Mouse (Mus musculus) gastrocnemius, postnatal 36 days (tissue): ENCODE measurements around the gene Cdca5. TPM values are rescaled to one million over a fixed set of nuclear protein-coding genes. Genes with fewer than 3 reads are reported as not detected.
A peak's percentile ranks its signal among the peaks of the same experiment; 100 is the strongest.
"Not testable (repeated sequence)": the region's sequence is repeated elsewhere in the genome, so short reads cannot be mapped to it uniquely, and the experiment has no call there.

ENCODE experiments used
- DNase-seq, 2 experiments: peaks; one replicate each; pipeline ENCODE4 v3.0.0; 2022
- intact Hi-C: fragments of 180-260 bp; cut with DNase I; formaldehyde crosslinking; loops from one replicate; pipeline ENCODE4 v1.15.1; 2025
- total RNA-seq, 2 experiments: library from RNA; stranded (reverse); gene quantifications; 2 replicates each; pipeline ENCODE4 v1.2.3; 2021

The Cdca5 gene
- total RNA-seq, 2 experiments from 2014 or later: 0.28 TPM; not detected in 1

DNA sequence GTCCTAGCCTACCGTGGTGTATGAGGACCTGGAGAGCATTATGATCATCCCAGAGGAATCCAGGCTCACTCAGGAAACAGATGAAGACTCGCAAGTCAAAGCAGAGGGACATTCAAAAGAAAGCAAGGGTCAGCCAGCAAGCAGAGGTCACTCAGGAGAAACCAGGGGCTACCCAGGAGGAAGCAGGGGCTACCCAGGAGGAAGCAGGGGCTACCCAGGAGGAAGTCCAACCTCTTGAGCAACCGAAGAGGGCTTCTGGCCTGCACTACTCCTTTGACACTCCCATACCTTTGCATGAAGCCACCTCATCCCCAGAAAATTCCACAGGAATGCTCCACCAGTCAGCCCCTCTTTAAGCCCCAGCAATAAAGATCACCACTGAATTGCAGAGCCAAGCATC lies 13.1 kb downstream of the Cdca5 start:
- DNase-seq: no peak
- intact Hi-C loops: no loop called here

DNA sequence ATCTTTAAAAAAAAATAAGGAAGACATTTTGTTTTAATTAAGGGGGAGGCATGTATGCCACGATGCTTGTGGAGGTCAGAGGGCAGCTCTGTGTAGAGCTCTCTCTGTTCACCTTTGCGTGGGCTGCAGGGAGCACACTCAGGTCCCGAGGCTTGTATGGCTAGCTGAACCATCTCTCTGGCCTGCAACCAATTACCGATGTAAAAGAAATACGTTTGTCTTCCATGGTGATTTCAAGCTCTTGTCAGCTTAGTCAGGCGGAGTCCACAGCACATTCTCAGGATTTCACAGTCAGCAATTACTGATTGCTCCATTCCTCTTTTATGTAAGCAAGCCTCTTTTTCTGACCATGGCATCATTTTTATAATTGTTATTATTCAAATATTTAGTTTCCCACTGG lies 16.4 kb downstream of the Cdca5 start:
- DNase-seq: no peak
- intact Hi-C loops: no loop called here

DNA sequence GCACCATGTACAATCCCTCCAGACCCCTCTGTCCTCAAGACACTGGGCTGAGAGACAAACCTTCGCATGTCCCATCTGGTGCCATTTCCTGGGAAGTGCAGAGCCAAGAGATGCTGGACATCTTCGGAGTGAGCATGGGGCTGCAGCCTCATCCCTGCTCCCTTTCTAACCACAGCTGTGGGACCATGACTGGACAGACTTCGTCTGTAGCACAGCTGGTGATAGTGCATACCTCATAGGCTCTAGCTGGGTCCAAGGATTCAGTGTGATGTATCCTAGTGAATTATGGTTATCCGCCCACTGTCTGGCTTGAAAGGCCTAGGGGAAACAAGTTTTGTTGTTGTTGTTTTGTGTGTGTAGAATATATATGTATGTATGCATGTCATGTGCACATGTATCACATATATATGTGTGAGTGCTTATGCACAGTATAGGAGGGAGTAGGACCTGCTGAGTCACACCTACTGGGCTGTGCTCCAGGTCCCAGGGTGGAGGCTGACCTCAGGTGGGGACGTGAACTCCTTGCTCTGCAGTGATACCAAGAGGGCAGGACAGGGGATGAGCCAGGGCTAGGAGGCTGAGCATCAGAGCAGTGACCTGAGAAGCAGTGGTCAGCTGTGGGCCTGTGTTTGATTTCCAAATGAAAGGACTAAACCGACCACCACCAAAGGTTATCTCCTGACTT lies 17.5 kb downstream of the Cdca5 start:
- intact Hi-C loops: no loop called here

DNA sequence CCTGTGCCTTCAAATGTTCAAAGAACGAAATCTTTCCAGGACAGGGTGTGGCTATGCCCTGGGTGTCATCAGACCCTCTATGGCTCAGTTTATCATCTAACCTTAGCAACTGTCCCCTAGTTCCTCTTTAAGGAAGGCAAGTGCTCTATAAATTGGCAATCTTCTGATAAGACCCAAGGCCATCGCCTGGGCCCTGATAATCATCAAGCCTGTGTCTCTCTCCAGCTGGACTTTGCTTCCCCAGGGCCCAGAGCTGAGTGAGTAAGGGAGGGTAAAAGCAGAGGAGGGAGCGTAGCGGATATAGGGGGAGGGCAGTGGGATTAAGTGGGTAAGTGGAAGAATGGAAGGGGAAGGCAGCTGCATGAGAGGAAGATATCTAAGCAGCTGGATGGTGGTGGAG lies 19.7 kb downstream of the Cdca5 start:
- no peak for DNase-seq
- intact Hi-C loops: no loop called here

More for the DNA sequence above, 17.5 kb downstream of the Cdca5 start:
- DNase-seq: no peak

DNA sequence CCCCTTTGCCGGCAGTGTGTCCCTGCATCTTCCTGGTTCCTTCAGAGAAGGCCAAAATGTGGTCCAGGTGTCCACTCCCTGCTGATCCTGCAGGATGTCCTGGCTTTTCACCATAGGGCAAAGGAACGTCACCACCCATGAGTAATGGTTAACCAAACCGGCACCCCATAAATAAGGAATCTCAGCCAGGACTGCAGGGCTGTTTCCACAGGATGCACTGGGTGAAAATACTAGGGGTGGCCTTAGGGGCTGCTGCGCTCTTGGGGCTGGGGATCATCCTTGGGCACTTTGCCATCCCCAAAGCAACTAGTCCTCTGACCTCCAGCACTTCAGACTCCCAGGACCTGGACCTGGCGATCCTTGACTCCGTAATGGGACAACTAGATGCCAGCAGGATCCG lies 20.8 kb downstream of the Cdca5 start, which contains the start of gene Naaladl1:
TSS of gene Naaladl1 (plus strand) at position 197 of the 400 bp plus-strand sequence.
- intact Hi-C loops: no loop called here
- no peak for DNase-seq

DNA sequence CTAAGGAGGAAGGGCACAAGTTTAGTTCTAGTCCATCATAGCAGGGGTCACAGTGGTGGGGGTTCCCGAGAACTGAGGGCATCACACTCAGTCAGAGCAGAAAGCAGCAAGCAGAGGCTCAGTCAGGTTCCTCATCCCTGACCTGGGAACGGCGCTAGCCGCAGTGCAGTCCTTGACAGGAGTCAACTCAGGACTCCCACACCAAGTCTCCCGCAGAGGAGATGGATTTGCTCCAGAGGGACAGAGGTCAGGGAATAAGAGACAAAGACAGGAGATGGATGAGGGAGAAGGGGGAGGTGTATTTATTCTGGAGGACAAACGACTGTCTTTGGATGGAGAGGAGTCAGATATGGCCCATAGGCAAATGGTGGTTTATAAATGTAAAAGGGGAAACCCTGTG lies 28.3 kb downstream of the Cdca5 start:
- intact Hi-C loops: no loop called here
- DNase-seq: no peak

DNA sequence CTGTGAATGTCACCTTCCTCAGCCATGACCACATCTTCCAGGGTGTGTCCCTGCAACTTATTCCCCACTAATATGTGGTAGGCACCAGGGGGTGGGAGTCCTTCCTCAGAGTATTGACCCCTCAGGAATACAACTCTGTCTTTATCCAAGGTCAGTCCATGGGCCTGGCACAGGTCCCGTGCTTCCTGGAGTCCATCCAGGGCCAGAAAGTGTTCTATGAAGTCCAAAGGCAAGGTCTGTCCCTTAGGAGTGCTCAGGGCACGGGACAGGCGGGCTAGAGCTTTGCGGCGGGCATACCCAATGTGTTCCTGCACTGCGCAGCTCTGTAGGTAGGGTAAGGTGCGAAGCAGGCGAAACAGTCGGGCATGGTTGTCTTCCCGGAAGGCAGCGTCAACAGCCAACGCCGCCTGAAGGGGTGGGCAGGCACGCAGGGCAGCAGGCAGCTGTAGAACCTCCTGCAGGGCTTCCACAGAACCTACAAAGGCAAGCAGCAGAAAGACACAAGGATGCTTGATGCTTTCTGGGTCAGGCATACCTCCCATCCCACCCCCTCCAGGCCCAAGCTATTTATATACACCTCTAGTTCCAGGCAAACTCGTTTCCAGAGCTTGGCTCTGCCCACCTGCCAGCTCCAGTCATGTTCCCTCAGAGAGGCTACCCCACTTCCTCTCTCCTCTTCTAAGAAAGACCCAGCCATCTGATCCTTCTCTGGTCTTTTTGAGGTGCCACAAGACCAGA lies 31.5 kb downstream of the Cdca5 start:
- intact Hi-C loops: loop anchor here (5.0 kb wide), 1 partner anchor 34 kb away; the partner anchor contains the start of genes Cdca5, Gm28374, Tmem262 and Zfpl1
- DNase-seq: no peak

DNA sequence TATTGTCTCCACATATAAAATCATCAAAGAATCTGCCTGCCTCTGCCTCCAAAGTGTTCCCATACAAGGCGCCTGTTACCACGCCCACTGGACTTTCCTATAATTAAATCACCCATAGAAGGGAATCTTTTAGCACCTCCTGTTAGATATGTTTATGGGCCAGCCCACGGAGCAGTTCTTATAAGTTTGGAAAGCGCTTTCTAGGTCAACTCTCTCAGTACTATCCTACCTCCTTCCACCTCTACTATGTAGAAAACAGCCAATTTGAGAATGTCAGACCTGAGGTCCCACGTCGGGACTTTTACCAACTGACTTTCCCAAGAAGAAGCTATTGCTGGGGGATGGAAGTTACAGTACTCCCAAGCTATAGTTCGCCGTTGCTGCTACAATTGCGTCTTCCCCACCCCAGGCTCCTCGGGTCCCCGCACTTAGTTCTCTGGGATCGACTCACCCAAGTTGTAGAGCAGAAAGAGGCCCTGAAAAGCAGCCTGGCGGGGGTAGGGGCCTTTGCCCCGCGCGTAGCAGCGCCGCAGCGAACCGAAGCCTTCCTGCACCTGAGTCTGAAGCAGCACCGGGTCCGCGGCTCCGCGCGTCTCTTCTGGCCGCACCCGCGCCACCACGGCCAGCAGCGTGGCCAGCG lies 32.7 kb downstream of the Cdca5 start:
- DNase-seq: no peak
- intact Hi-C loops: loop anchor here (5.0 kb wide), 1 partner anchor 35 kb away; the partner anchor contains the start of genes Cdca5, Gm28374, Tmem262 and Zfpl1

DNA sequence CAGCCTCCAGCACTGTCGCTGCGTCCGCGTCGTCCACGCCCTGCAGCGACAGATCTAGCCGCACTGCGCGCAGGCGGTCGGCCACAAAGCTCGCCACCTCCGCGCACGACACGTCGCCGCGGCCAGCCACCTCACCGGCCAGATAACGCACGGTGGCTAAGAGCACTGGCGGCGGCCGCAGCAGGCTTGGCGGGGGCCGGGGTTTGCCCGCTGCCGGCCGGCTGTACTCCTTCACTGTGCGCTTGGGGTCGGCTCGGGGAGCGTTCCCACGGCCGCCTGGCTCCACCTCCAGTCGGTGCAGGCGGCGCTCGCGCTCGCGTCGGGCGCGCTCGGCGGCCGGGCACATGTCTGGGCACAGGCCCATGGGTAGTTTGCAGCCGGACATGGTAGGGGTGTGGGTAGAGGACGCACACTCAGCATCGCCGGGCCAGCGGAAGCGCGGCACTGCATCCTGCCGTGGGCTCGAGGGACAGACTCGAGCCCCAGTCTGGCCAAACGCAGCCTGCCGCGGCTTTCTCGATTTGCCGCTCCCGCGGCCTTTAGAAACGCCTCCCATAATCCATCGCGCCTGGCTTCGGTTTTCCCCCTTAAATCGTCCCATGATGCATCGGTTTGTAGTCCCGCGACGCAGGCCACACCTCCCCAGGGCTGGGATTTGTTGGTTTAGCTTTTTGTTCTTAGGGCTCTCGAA lies 33.3 kb downstream of the Cdca5 start, which contains the start of gene Sac3d1:
TSS of gene Sac3d1 (minus strand) at position 665 of the 691 bp plus-strand sequence.
- DNase-seq: peak; percentile 81 to 84
- intact Hi-C loops: loop anchor here (5.0 kb wide), 1 partner anchor 36 kb away; the partner anchor contains the start of genes Cdca5, Gm28374, Tmem262 and Zfpl1

DNA sequence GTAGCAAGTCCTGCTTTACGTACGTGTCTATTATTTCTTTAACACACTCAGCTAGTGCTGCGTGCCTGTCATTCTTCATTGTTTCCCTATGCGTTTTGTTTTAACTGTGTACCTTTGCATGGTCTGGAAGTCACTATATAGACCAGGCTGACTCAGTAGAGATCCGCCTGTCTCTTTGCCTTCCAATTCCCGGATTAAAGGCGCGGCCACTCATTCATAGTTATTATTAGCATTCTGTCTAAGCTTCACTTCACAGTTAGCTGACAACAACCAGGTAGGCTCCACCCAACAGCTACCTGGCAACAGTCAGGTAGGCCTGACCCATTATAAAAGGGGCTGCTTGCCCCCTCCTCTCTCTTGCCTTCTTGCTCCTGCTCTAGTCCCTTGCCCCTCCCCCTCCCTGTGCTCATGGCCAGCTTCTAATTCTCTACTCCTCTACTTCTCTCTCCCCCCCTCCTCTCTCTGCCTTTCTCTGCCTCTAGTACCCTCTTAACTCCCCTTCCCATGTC lies 33.9 kb downstream of the Cdca5 start:
- intact Hi-C loops: loop anchor here (5.0 kb wide), 1 partner anchor 36 kb away; the partner anchor contains the start of genes Cdca5, Gm28374, Tmem262 and Zfpl1
- DNase-seq: no peak

DNA sequence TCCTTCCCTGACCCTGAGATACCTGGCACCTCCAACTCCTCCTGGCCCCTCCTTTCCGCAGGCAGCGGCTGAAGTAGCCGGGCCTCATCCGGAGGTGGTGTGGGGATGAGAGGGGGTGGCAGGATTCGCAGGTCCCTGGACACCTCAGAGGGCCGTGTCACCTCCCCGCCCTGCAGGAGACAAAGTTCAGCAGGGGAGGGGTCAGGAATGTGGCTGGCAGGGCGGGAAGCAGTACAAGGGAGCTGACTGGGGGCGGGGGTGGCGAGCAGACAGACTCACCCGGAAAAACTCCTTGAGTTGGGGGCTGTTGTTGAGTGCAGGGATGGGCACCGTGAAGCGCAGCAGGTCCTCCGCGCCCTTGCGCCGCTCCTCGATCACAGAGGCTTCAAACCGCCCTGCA lies 37.0 kb downstream of the Cdca5 start:
- intact Hi-C loops: loop anchor here (5.0 kb wide), 1 partner anchor 154 kb away; no protein-coding TSS in a partner anchor
- no peak for DNase-seq

DNA sequence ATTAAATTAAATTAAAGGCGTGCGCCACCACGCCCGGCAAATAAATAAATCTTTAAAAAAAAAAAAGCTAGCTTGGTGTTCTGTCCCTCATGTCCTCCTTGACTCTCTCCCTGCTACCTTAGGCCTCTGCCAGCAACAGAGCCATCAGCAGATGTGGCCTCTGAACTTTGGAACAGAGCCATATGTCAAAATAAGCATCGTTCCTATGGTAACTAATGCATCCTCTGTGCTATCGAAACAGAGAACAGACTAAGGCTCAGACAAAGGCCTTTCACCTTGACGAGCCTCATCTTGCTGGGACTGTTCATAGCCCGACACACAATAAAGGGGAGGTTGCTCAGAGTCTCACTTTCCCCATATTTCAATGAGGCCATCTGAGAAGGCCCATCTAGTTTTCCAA lies 38.5 kb downstream of the Cdca5 start:
- no peak for DNase-seq
- intact Hi-C loops: loop anchor here (5.0 kb wide), 1 partner anchor 156 kb away; no protein-coding TSS in a partner anchor

DNA sequence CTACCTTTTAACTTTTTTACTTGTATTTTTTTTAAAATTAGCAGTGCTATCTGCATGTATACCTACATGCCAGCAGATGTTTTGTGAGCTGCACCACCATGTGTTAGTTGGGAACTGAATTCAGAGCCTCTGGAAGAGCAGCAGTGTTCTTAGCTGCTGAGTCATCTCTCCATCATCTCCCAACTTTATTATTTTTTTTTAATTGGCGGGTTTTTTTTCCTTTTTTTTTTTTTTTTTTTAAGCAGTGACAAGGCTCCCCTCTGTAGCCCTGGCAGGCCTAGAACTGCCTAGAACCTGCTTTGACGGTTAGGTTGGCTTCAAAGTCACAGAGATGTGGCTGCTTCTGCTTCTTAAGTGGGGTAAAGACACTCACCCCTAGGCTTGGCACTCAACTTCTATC lies 40.1 kb downstream of the Cdca5 start:
- DNase-seq: no peak
- intact Hi-C loops: loop anchor here (5.0 kb wide), 1 partner anchor 158 kb away; no protein-coding TSS in a partner anchor

DNA sequence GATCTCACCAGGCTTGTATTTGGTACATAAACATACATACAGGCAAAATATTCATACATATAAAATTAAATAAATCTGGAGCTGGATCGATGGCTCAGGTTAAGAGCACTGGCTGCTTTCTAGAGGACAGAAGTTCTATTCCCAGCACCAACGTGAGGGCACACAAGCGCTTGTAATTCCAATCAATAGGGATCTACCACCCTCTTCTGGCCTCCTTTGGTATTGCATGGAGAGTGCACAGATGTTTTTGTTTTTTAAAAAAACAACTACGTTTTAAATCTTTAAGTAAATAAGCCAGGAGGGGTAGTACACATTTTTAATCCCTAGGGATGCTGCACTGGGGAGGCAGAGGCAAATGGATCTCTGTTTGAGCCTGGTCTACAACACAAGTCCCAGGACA lies 41.5 kb downstream of the Cdca5 start:
- intact Hi-C loops: no loop called here
- DNase-seq: no peak

DNA sequence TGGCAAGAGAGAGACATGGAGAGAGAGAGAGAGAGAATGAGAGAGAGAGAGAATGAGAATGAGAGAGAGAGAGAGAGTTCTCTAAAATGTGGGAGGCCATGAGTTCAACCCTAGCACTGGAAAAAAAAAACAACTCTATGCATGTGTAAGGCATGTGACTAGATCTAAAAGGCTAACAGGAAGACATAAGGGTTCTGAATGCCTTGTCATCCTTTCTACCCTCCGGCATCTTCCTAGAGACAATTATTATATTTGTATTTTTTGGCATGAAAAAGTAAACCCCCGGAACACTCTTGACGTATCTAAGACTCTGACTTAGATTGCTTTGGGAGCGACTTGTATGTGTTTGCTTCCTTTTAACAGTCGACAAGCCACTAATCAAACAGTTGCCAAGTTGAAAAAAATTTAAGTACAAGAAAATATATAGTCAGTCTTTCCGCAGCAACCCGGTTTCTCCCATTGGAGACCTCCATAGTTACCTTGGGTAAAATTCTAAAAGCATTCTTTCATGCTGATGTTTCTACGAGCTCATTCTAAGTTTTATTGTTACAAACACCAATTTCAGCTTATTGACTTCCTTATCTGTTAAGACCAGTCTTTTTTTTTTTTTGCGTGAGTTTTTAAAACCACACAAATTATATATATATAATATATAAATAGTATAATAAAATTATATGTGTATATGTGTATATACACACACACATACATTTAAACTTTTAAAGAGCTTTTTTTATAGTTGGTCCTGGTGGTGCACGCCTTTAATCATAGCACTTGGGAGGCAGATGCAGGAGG lies 42.2 kb downstream of the Cdca5 start:
- DNase-seq: no peak
- intact Hi-C loops: no loop called here

DNA sequence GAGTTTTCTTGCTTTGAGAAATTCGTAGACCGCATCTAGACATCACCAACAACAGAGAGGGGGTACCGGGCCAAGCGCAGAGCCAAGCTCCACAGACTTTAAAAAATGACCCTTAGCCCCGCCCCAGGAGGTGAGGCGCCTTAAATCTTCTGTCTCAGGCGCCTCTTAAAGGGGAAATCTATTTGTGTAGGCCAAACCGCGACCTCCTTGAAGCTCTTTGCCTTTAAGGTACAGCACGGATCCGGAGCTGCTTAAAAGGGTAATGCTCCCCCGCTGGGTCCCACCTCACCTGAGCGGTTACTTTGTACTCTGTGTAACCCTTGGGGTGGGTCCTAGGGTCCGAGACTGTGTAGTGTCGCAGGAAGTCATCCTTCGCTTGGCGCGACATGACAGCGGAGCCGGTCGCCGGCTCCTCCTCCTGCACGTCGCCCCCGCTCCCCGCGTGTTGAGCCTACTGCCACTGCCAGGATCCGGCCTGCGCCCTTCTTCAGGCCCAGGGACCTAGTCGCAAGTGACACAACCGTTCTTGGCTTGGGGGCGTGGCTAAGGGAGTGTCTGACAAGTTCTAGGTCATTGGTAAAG lies 43.1 kb downstream of the Cdca5 start, which contains the start of gene Snx15:
TSS of gene Snx15 (minus strand) at position 545 of the 582 bp plus-strand sequence.
- peak; percentile 93 for DNase-seq
- intact Hi-C loops: no loop called here

DNA sequence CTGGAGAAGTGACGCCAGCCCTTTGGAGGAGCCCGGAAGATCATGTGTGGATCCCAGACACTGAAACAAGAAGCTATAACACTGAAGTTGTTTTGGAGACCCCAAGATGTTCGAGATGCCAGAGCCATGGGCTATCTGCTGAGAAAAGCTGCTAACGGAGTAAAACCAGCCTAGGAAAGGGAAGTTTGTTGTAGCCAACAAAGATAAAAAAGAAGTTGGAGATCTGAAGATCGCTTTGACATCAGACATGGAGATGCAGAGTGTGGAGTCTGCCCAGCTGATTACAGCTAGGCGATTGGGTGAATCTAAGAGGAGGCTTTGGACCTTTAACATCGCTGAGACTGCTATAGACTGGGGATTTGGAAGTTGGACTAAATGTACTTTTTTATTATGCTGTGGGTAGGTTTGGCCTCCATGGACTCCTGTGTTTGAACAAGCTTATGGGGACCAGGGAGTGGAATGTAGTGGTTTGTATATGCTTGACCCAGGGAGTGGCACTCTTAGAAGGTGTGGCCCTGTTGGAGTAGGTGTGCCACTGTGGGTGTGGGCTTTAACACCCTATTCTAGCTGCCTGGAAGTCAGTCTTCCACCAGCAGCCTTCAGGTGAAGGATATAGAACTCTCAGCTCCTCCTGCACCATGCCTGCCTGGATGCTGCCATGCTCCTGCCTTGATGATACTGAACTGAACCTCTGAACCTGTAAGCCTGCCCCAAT lies 45.8 kb downstream of the Cdca5 start:
- DNase-seq, intact Hi-C loops: not testable (repeated sequence)
